ENCODE assay signal across 23 mouse cellular contexts in genomic region chr17:69255834-69256233, GRCm38 (mm10).
A peak's percentile ranks its signal among the peaks of the same experiment; 100 is the strongest.
DNase-seq lines count a peak whose midpoint lies in the region; ATAC-seq and TF ChIP-seq lines count a peak whose summit lies in the region.
"Had no signal": no experiment of that assay in that cellular context is flagged by ENCODE, and none has a peak within 500 bp of the region (broad histone marks: within the 10 kb centered on the region; RNA-seq: fewer than 3 reads in every experiment).

No protein-coding gene starts in this region.

- H3K4me1 ChIP-seq in lung, embryonic 14.5 days (ENCODE audit: insufficient read depth) = no peaks in the 10 kb centered on the region
- H3K4me1 ChIP-seq in embryonic facial prominence, embryonic 14.5 days (ENCODE audit: control insufficient read depth, insufficient read depth, low read length) = peaks cover 15% of the 10 kb centered on the region
- no peaks in the 10 kb centered on the region for H3K4me1 ChIP-seq in kidney, embryonic 15.5 days
- H3K4me1 ChIP-seq: forebrain, embryonic 13.5 days; heart, embryonic 12.5 days; hindbrain, embryonic 15.5 days; liver, embryonic 12.5 days; midbrain, embryonic 15.5 days had no signal

- no peak overlapping the region for H3K4me3 ChIP-seq in lung, embryonic 14.5 days (ENCODE audit: low read depth, low read length)
- H3K4me3 ChIP-seq in C2C12 (ENCODE audit: insufficient read depth, poor library complexity, severe bottlenecking) = no peak overlapping the region
- H3K4me3 ChIP-seq in embryonic facial prominence, embryonic 14.5 days (ENCODE audit: low read depth, low read length) = no peak overlapping the region
- H3K4me3 ChIP-seq in kidney, embryonic 15.5 days (replicated peaks) = no peak overlapping the region
- H3K4me3 ChIP-seq: erythroblast, embryonic 14.5 days; forebrain, embryonic 13.5 days; heart, embryonic 12.5 days; hindbrain, embryonic 15.5 days; layer of hippocampus, adult 2 months; liver, embryonic 12.5 days; midbrain, embryonic 15.5 days; neural tube, embryonic 13.5 days had no signal

- ATAC-seq in lung, embryonic 14.5 days (ENCODE audit: insufficient read depth) = peak; percentile 38; the same call in 1 of the 2 replicates
- ATAC-seq in embryonic facial prominence, embryonic 14.5 days (ENCODE audit: low read depth) = no peak
- no peak for ATAC-seq in kidney, embryonic 15.5 days (replicated peaks; ENCODE audit: low FRiP score)
- ATAC-seq: inflammation-experienced regulatory T-cells, adult 6 months; liver, embryonic 12.5 days; liver, postnatal 0 days; lung, postnatal 0 days had no signal

- no peak for DNase-seq in lung, embryonic 14.5 days
- DNase-seq in lung, postnatal 25 days (ENCODE audit: low spot score) = no peak
- peak; percentile 37 for DNase-seq in embryonic facial prominence, embryonic 14.5 days (ENCODE audit: low spot score)
- no peak for DNase-seq in adrenal gland, postnatal 4 days (ENCODE audit: low spot score in 2 of 2)
- no peak for DNase-seq in adrenal gland, postnatal 10 days
- DNase-seq: kidney, adult 11 months; liver, postnatal 0 days; thymus, adult 2 months; thymus, postnatal 36 days had no signal

- 51% methylated on average over 9 of the region's 9 CpGs for WGBS in lung, embryonic 14.5 days
- WGBS in embryonic facial prominence, embryonic 14.5 days = 32% methylated on average over 9 of the region's 9 CpGs
- WGBS in kidney, embryonic 15.5 days = 48% methylated on average over 9 of the region's 9 CpGs

- no peak for TF ChIP-seq CTCF in lung, embryonic 14.5 days (IDR thresholded peaks at IDR 0.05; ENCODE audit: low read depth)
- TF ChIP-seq CTCF in C2C12 (IDR thresholded peaks at IDR 0.05; ENCODE audit: control insufficient read depth, insufficient read depth, insufficient read length) = no peak

- H3K9me3 ChIP-seq in lung, embryonic 14.5 days (ENCODE audit: low read depth, low read length) = no peaks in the 10 kb centered on the region
- no peaks in the 10 kb centered on the region for H3K9me3 ChIP-seq in embryonic facial prominence, embryonic 14.5 days (ENCODE audit: control insufficient read depth, low read length)
- no peaks in the 10 kb centered on the region for H3K9me3 ChIP-seq in kidney, embryonic 15.5 days (replicated peaks)
- H3K9me3 ChIP-seq: forebrain, embryonic 13.5 days; heart, embryonic 12.5 days; hindbrain, embryonic 15.5 days; liver, embryonic 12.5 days; midbrain, embryonic 15.5 days; neural tube, embryonic 13.5 days had no signal

- H3K9ac ChIP-seq in lung, embryonic 14.5 days = no peak overlapping the region
- no peak overlapping the region for H3K9ac ChIP-seq in embryonic facial prominence, embryonic 14.5 days (ENCODE audit: low read depth, low read length)
- no peak overlapping the region for H3K9ac ChIP-seq in kidney, embryonic 15.5 days
- H3K9ac ChIP-seq: forebrain, embryonic 13.5 days; heart, embryonic 12.5 days; hindbrain, embryonic 15.5 days; liver, embryonic 12.5 days; liver, postnatal 0 days; midbrain, embryonic 15.5 days; neural tube, embryonic 13.5 days had no signal

- H3K36me3 ChIP-seq in lung, embryonic 14.5 days (ENCODE audit: insufficient read depth) = peaks cover 11% of the 10 kb centered on the region; the same call in 1 of the 2 replicates
- H3K36me3 ChIP-seq in C2C12 (ENCODE audit: control insufficient read depth, insufficient read depth) = peaks cover 24% of the 10 kb centered on the region
- H3K36me3 ChIP-seq in embryonic facial prominence, embryonic 14.5 days (ENCODE audit: control insufficient read depth, insufficient read depth, low read length) = peaks cover 29% of the 10 kb centered on the region
- no peaks in the 10 kb centered on the region for H3K36me3 ChIP-seq in kidney, embryonic 15.5 days
- H3K36me3 ChIP-seq: G1E; liver, embryonic 12.5 days had no signal

- H3ac ChIP-seq in C2C12 (ENCODE audit: control insufficient read depth, insufficient read length, low read depth) = no peak overlapping the region

- H3K79me2 ChIP-seq in C2C12 (ENCODE audit: control insufficient read depth, insufficient read depth) = no peaks in the 10 kb centered on the region

- H3K27me3 ChIP-seq in lung, embryonic 14.5 days (ENCODE audit: insufficient read depth, low read length) = no peaks in the 10 kb centered on the region
- no peaks in the 10 kb centered on the region for H3K27me3 ChIP-seq in C2C12 (ENCODE audit: control insufficient read depth, insufficient read depth, insufficient read length)
- no peaks in the 10 kb centered on the region for H3K27me3 ChIP-seq in embryonic facial prominence, embryonic 14.5 days (replicated peaks; ENCODE audit: control insufficient read depth, insufficient read depth, low read length)
- no peaks in the 10 kb centered on the region for H3K27me3 ChIP-seq in kidney, embryonic 15.5 days
- H3K27me3 ChIP-seq: forebrain, embryonic 13.5 days; heart, embryonic 12.5 days; hindbrain, embryonic 15.5 days; liver, embryonic 12.5 days; midbrain, embryonic 15.5 days; neural tube, embryonic 13.5 days had no signal

- H3K4me2 ChIP-seq in lung, embryonic 14.5 days = no peak overlapping the region
- no peak overlapping the region for H3K4me2 ChIP-seq in embryonic facial prominence, embryonic 14.5 days (ENCODE audit: low read depth, low read length)
- no peak overlapping the region for H3K4me2 ChIP-seq in kidney, embryonic 15.5 days
- H3K4me2 ChIP-seq: forebrain, embryonic 13.5 days; heart, embryonic 12.5 days; hindbrain, embryonic 15.5 days; liver, embryonic 12.5 days; midbrain, embryonic 15.5 days; neural tube, embryonic 13.5 days had no signal

- no peak overlapping the region for H3K27ac ChIP-seq in lung, embryonic 14.5 days (ENCODE audit: low read depth)
- no peak overlapping the region for H3K27ac ChIP-seq in embryonic facial prominence, embryonic 14.5 days (replicated peaks; ENCODE audit: low read depth, low read length)
- no peak overlapping the region for H3K27ac ChIP-seq in kidney, embryonic 15.5 days
- H3K27ac ChIP-seq: forebrain, embryonic 13.5 days; hindbrain, embryonic 15.5 days; layer of hippocampus, adult 2 months; liver, embryonic 12.5 days; macrophage; midbrain, embryonic 15.5 days; neural tube, embryonic 13.5 days had no signal

- no peaks in the 10 kb centered on the region for H3K79me3 ChIP-seq in C2C12 (ENCODE audit: low read depth)

TF ChIP-seq in C2C12, 6 proteins besides CTCF, POLR2A, EP300 and RAD21:
- TF ChIP-seq CEBPB (IDR thresholded peaks at IDR 0.05; ENCODE audit: low read depth) (no peak), FOSL1 (IDR thresholded peaks at IDR 0.05; ENCODE audit: insufficient read depth, low read length, poor library complexity, severe bottlenecking) (peak; percentile 48), MYOD1 (IDR thresholded peaks at IDR 0.05; ENCODE audit: control insufficient read depth, insufficient read length, low read depth) (peak; percentile 56)
